Mouse (Mus musculus) limb, embryonic 10.5 days (tissue): ENCODE data around the gene Gm45717. TPM values are rescaled to one million over a fixed set of nuclear protein-coding genes. Genes with fewer than 3 reads are reported as not detected.

ENCODE experiments used
- DNase-seq: peaks from one replicate; pipeline ENCODE4 v3.0.0-alpha.2; 2017; ENCODE audit warnings: low spot score
- H3K27ac ChIP-seq: fragments of 300-500 bp; sonication (generic); 2 replicates; pipeline ENCODE4 v1.5.1; 2016; ENCODE audit warnings: mild to moderate bottlenecking
- H3K27me3 ChIP-seq: fragments of 300-500 bp; sonication (generic); 2 replicates; pipeline ENCODE4 v1.6.1; 2016; ENCODE audit warnings: low read depth, mild to moderate bottlenecking; ENCODE audit not compliant: poor library complexity, severe bottlenecking
- H3K36me3 ChIP-seq: fragments of 300-500 bp; sonication (generic); 2 replicates; pipeline ENCODE4 v1.6.1; 2016; ENCODE audit warnings: mild to moderate bottlenecking, moderate library complexity
- H3K4me1 ChIP-seq: fragments of 300-500 bp; sonication (generic); 2 replicates; pipeline ENCODE4 v1.6.1; 2016
- H3K4me3 ChIP-seq: fragments of 300-500 bp; sonication (generic); 2 replicates; pipeline ENCODE4 v1.5.1; 2016; ENCODE audit warnings: mild to moderate bottlenecking, moderate library complexity
- H3K9me3 ChIP-seq: fragments of 300-500 bp; sonication (generic); replicated peaks from 2 replicates; pipeline ENCODE4 v1.6.1; 2016; ENCODE audit warnings: mild to moderate bottlenecking
- WGBS: fragments of 180-500 bp; shearing (Covaris S2); methylation state at CpG from one replicate; pipeline ENCODE4 v1.1.7; 2016; 5-methylcytosine and 5-hydroxymethylcytosine counted together
- polyA plus RNA-seq: library from polyadenylated mRNA; unstranded; fragments of >200 nt; fragmentation: Nextera tagmentation; extraction: Ambion mirVana; gene quantifications from 2 replicates; pipeline ENCODE4 v1.2.1, GENCODE M21; 2016

Gm45717 gene
- polyA plus RNA-seq, 1 experiment from 2014 or later = not detected

DNA sequence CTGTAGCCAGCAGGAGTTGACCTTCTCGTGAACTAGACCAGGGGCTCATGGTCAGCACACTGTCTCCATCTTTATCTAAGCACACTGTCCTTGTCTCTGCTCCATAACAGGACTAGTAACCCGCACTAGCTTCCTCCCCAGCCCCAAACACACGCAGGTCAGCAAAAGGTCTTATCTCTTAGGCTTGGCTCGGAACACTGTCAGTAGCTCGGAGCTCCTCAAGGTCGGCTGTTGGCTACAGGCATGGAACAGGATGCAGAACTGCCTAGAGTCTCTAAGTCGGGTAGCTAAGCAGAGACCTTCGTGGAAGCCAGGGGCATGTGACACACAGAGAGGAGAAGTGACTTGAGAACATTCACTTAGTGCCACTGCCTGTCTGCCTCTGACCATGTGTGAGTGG is 7.6 kb downstream of the Gm45717 start:
- Histone ChIP-seq H3K4me3 (no peak overlapping the region), H3K27ac (no peak overlapping the region), H3K36me3 (peaks cover 72% of the 10 kb centered on the region), H3K9me3 (no peaks in the 10 kb centered on the region), H3K27me3 (no peaks in the 10 kb centered on the region), H3K4me1 (peaks cover 45% of the 10 kb centered on the region)
- 87% methylated on average over 8 of the region's 8 CpGs for WGBS
- DNase-seq = no peak

DNA sequence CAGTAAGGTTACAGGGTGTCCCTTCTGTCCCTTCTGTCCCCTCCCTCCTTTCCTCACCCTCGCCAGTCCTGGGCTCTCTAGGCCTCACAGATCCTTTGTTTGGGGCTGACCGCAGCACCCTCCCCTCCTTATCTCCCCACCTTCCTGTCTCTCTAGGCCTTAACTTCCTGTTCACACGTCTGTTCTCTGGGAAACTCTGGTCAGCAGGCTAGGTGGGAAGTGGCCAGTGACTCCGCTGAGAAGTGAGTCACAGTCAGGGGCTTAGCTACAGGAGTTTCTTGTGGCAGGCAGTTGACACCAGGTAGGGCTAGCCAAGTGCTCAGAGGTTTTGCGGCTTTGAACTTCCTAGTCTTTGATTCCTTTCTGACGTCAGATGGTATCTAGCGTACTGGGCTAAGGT is 8.8 kb downstream of the Gm45717 start:
- Histone ChIP-seq H3K9me3 (no peaks in the 10 kb centered on the region), H3K36me3 (peaks cover 61% of the 10 kb centered on the region), H3K4me1 (peaks cover 44% of the 10 kb centered on the region), H3K27me3 (no peaks in the 10 kb centered on the region), H3K4me3 (no peak overlapping the region), H3K27ac (peak overlapping the region; percentile 22; the same call in 1 of the 2 replicates)
- no peak for DNase-seq
- 61% methylated on average over 7 of the region's 7 CpGs for WGBS

DNA sequence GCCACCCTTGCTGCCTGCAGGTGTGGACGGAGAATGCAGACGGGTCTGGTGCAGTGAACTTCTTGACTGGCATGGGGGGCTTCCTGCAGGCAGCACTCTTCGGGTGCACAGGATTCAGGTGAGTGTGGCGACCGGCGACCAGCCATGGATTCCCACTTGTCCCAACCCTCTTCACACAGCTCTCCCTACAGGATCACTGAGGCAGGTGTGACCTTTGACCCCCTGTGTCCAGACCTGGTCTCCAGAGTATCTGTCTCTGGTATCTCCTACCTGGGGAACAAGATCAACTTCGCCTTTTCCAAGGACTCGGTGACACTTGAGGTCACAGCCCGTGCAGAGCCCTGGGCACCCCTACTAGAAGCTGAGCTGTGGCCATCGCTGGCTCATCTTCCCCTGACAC is 9.4 kb downstream of the Gm45717 start:
- no peak overlapping the region for H3K4me3 ChIP-seq
- no peaks in the 10 kb centered on the region for H3K27me3 ChIP-seq
- no peak overlapping the region for H3K27ac ChIP-seq
- H3K4me1 ChIP-seq = peaks cover 42% of the 10 kb centered on the region
- peaks cover 61% of the 10 kb centered on the region for H3K36me3 ChIP-seq
- no peaks in the 10 kb centered on the region for H3K9me3 ChIP-seq
- WGBS = 88% methylated on average over 10 of the region's 10 CpGs
- DNase-seq = no peak

DNA sequence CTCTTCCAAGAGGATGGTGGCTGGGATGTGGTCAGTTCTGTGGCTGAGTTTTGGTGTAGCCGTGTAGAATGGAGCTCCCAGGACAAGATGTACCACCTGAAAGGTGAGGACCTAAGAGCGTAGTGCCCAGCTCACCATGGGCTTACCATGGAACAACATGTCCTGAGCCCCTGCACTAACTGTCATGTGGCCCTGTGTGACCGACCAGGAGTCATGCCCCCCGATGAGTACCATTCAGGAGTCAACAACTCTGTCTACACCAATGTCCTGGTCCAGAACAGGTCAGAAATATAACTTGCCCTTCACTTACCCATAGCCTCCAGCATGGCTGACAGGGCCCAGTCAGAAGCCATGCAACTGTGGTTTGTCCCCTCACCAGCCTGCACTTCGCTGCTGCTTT is 10.5 kb downstream of the Gm45717 start:
- Histone ChIP-seq H3K4me1 (peaks cover 42% of the 10 kb centered on the region), H3K9me3 (no peaks in the 10 kb centered on the region), H3K36me3 (peaks cover 56% of the 10 kb centered on the region), H3K27me3 (no peaks in the 10 kb centered on the region), H3K4me3 (no peak overlapping the region), H3K27ac (no peak overlapping the region)
- WGBS = 96% methylated on average over 5 of the region's 5 CpGs
- no peak for DNase-seq

DNA sequence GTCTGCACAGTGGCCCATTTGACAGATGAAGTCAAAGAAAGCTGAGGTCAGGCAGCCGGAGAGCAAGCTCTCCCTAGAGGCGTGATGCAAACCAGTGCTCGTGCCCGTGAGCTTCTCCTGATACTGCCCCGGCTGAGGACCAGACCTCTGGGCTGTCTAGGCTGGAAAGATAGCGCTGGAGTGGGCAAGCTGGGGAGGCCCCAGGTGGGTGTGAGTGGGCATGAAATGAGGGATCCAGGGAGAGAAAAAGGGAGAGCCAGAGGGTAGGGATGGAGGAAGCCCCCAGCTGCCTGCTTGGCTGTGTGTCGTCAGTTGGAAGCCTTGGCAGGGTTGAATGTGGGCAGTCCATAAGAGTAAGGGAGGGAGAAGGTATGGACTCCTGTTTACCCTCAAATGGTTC is 11.5 kb downstream of the Gm45717 start:
- Histone ChIP-seq H3K4me3 (no peak overlapping the region), H3K36me3 (peaks cover 46% of the 10 kb centered on the region), H3K9me3 (no peaks in the 10 kb centered on the region), H3K4me1 (peaks cover 44% of the 10 kb centered on the region), H3K27ac (no peak overlapping the region), H3K27me3 (no peaks in the 10 kb centered on the region)
- WGBS = 95% methylated on average over 7 of the region's 7 CpGs
- no peak for DNase-seq

DNA sequence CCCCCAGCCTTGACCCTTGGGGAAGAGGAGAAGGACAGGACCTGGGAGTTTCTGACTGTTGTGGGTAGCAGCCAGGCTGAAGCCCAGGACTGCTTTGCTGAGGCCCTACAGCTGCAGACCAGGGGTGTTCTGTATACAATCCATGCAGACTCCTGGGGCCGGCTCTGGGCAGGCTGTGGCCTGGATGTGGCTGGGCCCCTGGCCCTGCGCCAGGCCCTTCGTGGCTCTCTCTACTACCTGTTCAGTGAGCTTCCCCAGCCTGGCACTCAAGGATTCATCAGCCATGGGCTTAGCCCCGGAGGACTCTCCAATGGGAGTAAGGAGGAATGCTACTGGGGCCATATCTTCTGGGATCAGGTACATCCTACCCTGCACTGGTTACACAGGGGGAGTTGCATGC is 12.4 kb downstream of the Gm45717 start:
- H3K9me3 ChIP-seq = no peaks in the 10 kb centered on the region
- H3K27me3 ChIP-seq = no peaks in the 10 kb centered on the region
- H3K36me3 ChIP-seq = peaks cover 37% of the 10 kb centered on the region
- H3K27ac ChIP-seq = peak overlapping the region; percentile 58
- DNase-seq = no peak
- WGBS = 90% methylated on average over 4 of the region's 4 CpGs
- H3K4me3 ChIP-seq = no peak overlapping the region
- peaks cover 50% of the 10 kb centered on the region for H3K4me1 ChIP-seq

DNA sequence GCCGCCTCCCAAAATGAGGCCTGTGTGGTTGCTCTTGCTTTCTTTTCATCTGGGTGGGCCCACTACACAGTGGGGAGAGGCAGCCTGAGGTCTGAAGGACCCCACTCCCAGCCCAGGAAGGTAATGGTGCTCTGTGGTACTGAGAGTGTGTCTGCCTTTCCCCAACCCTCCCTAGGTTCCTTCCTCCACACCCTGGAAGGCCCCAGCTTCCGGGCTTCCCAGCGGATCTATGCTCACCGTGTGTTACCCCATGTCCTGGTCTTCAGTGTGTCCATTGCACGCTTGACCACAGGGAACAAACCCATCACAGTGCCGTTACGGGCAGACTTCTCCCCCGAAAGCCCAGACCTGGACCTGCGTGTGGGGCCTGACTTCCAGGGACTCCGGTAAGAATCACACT is 12.9 kb downstream of the Gm45717 start:
- no peaks in the 10 kb centered on the region for H3K9me3 ChIP-seq
- peaks cover 32% of the 10 kb centered on the region for H3K36me3 ChIP-seq
- 90% methylated on average over 10 of the region's 10 CpGs for WGBS
- no peak for DNase-seq
- H3K4me3 ChIP-seq = no peak overlapping the region
- H3K27me3 ChIP-seq = no peaks in the 10 kb centered on the region
- H3K27ac ChIP-seq = peak overlapping the region; percentile 58
- H3K4me1 ChIP-seq = peaks cover 50% of the 10 kb centered on the region

DNA sequence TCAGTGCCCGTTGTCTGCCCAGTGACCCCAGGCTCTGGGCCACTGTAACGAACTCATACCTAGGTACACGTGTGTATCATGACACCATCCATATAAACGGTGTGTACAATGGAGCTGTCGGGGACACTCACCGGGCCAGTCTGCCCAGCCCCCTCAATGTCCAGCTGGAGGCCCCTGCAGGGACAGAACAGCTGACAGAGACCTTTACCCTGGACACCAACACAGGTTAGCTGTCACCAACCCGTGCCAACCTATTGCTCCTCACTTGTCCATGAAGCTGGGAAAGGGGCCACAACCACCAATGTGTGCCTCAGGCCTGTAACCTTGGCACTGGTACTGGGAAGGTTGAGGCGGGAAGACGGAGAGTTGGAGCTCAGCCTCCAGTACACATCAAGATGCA is 13.4 kb downstream of the Gm45717 start:
- Histone ChIP-seq H3K4me1 (peaks cover 50% of the 10 kb centered on the region), H3K9me3 (no peaks in the 10 kb centered on the region), H3K36me3 (peaks cover 27% of the 10 kb centered on the region), H3K27me3 (0 out of 2 replicates have a peak, but pooled peaks cover under 1% of the 10 kb centered on the region), H3K27ac (peak overlapping the region; percentile 89), H3K4me3 (peak overlapping the region; percentile 61)
- DNase-seq = no peak
- 64% methylated on average over 9 of the region's 9 CpGs for WGBS

DNA sequence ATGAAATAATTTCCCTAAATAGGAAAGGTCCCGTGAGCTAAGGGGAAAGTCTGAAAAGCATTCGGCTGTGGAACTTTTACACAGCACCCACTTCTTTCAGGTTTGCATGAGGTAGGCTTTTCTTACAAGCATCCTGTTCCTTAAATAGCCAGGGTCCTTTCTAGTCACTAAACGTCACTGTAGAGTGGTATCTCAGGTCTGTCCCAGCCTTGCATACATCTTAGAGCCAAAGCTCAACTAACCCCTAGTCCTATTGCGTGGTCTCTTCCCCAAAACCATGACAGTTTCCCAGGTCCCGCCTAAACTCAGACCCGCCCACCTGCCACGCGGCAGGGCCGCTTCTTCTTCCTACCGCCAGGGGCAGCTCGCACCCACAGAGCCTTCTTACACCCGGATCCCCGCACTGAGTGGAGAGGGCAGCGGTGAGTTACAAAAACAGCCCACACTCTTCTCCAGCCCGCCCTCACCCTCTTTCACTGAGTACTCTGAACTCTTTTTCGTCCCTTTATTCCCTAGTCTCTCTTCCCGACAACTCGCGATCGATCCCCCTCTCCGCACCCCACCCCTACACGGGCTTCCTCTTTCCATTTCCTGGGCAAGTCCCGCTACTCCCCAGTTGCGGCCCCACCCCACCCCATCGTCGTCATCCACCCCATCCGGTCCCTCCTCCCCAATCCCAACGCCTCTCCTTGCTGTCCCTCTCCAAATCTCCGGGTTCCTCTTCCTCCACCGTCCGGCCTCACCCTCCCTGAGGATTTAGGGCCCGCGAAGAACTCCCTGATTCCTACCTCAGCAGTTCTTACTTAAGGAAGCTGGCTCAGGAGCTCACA is 14.3 kb downstream of the Gm45717 start, which contains the start of gene Pgghg:
Pgghg (plus strand) TSS at position 170 of the 830 bp plus-strand sequence.
- Histone ChIP-seq H3K4me1 (peaks cover 47% of the 10 kb centered on the region), H3K27me3 (0 out of 2 replicates have a peak, but pooled peaks cover 8% of the 10 kb centered on the region), H3K27ac (peak within 1 kb of the TSS; percentile 89), H3K9me3 (no peaks in the 10 kb centered on the region), H3K36me3 (peaks cover 18% of the 10 kb centered on the region), H3K4me3 (peak within 1 kb of the TSS; percentile 61)
- peak; percentile 91 for DNase-seq
- 4% methylated on average over 33 of the region's 33 CpGs for WGBS

DNA sequence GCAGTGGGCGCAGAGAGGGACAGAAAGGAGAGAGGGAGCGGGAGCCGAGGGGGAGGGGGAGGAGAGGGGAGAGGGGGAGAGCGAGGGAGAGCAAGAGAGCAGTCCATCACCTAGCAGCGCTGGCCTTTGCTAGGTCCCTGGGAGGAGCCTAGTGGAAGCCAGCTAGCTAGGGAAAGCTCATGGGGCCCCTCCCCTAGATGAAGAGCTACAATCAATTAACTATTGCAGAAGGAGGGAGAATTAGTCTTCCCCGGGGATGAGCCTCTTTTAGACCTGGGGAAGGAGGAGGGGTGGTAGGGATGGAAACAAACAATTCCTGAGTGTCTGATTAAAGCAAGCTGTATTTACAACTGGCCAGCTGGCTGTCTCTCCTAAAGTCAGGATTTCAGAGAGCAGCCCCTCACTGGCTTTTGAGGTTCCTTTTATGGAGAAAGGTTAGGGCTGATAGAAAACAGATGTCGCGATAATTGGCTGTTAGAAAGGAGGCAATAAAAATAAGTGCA is 16.0 kb downstream of the Gm45717 start:
- peaks cover under 1% of the 10 kb centered on the region for H3K36me3 ChIP-seq
- peak overlapping the region; percentile 38 for H3K4me3 ChIP-seq
- peak; percentile 76 for DNase-seq
- WGBS = 2% methylated on average over 8 of the region's 8 CpGs
- H3K27me3 ChIP-seq = peaks cover 13% of the 10 kb centered on the region; the same call in 1 of the 2 replicates
- no peaks in the 10 kb centered on the region for H3K9me3 ChIP-seq
- H3K27ac ChIP-seq = peak overlapping the region; percentile 84
- peaks cover 54% of the 10 kb centered on the region for H3K4me1 ChIP-seq

DNA sequence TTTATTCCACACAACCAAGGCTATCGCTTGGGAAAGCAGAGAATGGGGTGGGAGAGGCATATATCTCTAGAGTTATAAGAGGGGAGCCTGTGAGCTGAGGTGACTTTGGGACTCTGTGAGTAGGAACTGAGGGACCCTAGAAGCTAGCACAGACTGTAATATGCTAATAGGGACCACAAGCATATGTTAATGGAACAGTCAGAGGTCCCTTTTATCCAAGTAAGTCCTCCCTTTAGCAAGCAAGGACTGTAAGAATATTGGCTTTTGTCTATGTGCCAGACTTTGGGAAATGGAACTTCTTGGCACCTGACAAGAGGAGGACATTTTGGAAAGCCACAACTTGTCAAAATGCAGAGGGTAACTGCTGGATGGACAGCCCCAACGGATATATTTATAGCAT is 16.8 kb downstream of the Gm45717 start:
- WGBS = 17% methylated on average over 2 of the region's 2 CpGs
- Histone ChIP-seq H3K4me1 (peaks cover 56% of the 10 kb centered on the region), H3K27ac (peak overlapping the region; percentile 84), H3K9me3 (no peaks in the 10 kb centered on the region), H3K36me3 (no peaks in the 10 kb centered on the region), H3K4me3 (peak overlapping the region; percentile 38), H3K27me3 (peaks cover 13% of the 10 kb centered on the region; the same call in 1 of the 2 replicates)
- DNase-seq = no peak

DNA sequence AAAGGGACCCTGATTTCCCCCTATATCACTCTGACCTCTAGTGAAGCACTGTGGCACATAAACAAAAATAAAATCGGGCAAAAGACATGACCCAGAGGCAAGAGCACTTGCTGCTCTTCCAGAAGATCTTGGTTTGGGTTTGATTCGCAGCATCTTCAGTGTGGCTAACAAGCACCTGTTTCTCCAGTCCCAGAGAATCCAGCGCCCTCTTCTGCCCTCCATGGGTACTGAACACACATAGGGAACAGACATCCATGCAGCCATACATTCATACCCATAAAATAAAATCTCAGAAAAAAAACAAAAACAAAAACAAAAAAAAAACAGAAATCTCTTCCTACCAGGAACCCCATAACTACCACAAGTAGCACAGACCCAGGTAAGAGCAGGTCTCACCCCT is 17.3 kb downstream of the Gm45717 start:
- peaks cover 13% of the 10 kb centered on the region; the same call in 1 of the 2 replicates for H3K27me3 ChIP-seq
- 49% methylated on average over 3 of the region's 3 CpGs for WGBS
- peaks cover 55% of the 10 kb centered on the region for H3K4me1 ChIP-seq
- H3K27ac ChIP-seq = 0 out of 2 replicates have a peak overlapping the region, but pooled peaks have one; percentile 84
- no peak for DNase-seq
- H3K36me3 ChIP-seq = no peaks in the 10 kb centered on the region
- no peaks in the 10 kb centered on the region for H3K9me3 ChIP-seq
- H3K4me3 ChIP-seq = no peak overlapping the region

DNA sequence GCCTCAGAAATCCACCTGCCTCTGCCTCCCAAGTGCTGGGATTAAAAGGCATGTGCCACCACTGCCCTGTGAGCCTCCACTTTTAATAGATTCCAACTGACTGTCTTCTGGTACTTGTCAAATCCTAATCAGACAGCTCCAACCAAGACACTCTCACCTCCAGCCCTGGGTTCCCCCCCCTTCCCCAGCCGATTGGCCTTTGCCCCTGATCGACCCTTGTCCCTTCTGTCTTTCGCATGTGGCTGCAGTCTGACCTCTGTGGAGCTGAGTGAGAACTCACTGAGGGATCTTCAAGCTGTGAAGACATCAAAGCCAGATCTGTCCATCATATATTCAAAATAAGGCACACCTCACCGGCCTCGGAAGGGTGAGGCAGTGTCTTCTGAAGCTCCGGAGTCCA is 28.6 kb downstream of the Gm45717 start:
- Histone ChIP-seq H3K27me3 (peaks cover 40% of the 10 kb centered on the region), H3K4me3 (no peak overlapping the region), H3K27ac (no peak overlapping the region), H3K9me3 (no peaks in the 10 kb centered on the region), H3K36me3 (no peaks in the 10 kb centered on the region), H3K4me1 (peaks cover 10% of the 10 kb centered on the region)
- DNase-seq = no peak
- 80% methylated on average over 6 of the region's 6 CpGs for WGBS
